Mouse (Mus musculus) midbrain, embryonic 14.5 days (tissue): ENCODE results near the gene Anapc13. TPM values are rescaled to one million over a fixed set of nuclear protein-coding genes. Genes with fewer than 3 reads are reported as not detected.

Experiments used
- ATAC-seq: fragments of 200-750 bp; cut with Nextera tagmentation; 2 replicates; pipeline ENCODE4 v1.8.0; 2017; ENCODE audit warnings: moderate number of reproducible peaks, moderate library complexity; ENCODE audit not compliant: low FRiP score, low TSS enrichment
- DNase-seq: peaks from one replicate; pipeline ENCODE4 v3.0.0-alpha.2; 2015
- H3K27ac ChIP-seq: fragments of 300-500 bp; sonication (generic); replicated peaks from 2 replicates; pipeline ENCODE4 v1.5.1; 2014; ENCODE audit warnings: mild to moderate bottlenecking, low read depth, low read length, moderate library complexity
- H3K27me3 ChIP-seq: fragments of 300-500 bp; sonication (generic); 2 replicates; pipeline ENCODE4 v1.6.1; 2014; ENCODE audit warnings: low read length, control low read depth, mixed read lengths; ENCODE audit not compliant: control insufficient read depth, insufficient read depth
- H3K36me3 ChIP-seq: fragments of 300-500 bp; sonication (generic); 2 replicates; pipeline ENCODE4 v1.6.1; 2014; ENCODE audit warnings: low read length, control low read depth; ENCODE audit not compliant: control insufficient read depth, insufficient read depth
- H3K4me1 ChIP-seq: fragments of 300-500 bp; sonication (generic); 2 replicates; pipeline ENCODE4 v1.6.1; 2014; ENCODE audit warnings: mild to moderate bottlenecking, antibody characterized with exemption, low read length, control low read depth; ENCODE audit not compliant: control insufficient read depth, insufficient read depth
- H3K4me2 ChIP-seq: fragments of 300-500 bp; sonication (generic); 2 replicates; pipeline ENCODE4 v1.6.1; 2014; ENCODE audit warnings: mild to moderate bottlenecking, low read length, moderate library complexity
- H3K4me3 ChIP-seq: fragments of 300-500 bp; sonication (generic); replicated peaks from 2 replicates; pipeline ENCODE4 v1.5.1; 2014; ENCODE audit warnings: low read depth, low read length
- H3K9ac ChIP-seq: fragments of 300-500 bp; sonication (generic); replicated peaks from 2 replicates; pipeline ENCODE4 v1.6.1; 2014; ENCODE audit warnings: mild to moderate bottlenecking, low read length, moderate library complexity
- H3K9me3 ChIP-seq: fragments of 300-500 bp; sonication (generic); 2 replicates; pipeline ENCODE4 v1.6.1; 2016; ENCODE audit warnings: low read length, control low read depth, mixed read lengths; ENCODE audit not compliant: control insufficient read depth
- WGBS: fragments of 180-500 bp; shearing (Covaris S2); extraction: QIAGEN DNeasy Blood & Tissue Kit; methylation state at CpG from one replicate; pipeline ENCODE4 v1.1.7; 2014; 5-methylcytosine and 5-hydroxymethylcytosine counted together
- polyA plus RNA-seq: library from polyadenylated mRNA; unstranded; fragments of >200 nt; fragmentation: Nextera tagmentation; extraction: Ambion mirVana; gene quantifications from 2 replicates; pipeline ENCODE4 v1.2.1, GENCODE M21; 2014

Anapc13 gene
- polyA plus RNA-seq, 1 experiment from 2014 or later: 151 TPM

DNA sequence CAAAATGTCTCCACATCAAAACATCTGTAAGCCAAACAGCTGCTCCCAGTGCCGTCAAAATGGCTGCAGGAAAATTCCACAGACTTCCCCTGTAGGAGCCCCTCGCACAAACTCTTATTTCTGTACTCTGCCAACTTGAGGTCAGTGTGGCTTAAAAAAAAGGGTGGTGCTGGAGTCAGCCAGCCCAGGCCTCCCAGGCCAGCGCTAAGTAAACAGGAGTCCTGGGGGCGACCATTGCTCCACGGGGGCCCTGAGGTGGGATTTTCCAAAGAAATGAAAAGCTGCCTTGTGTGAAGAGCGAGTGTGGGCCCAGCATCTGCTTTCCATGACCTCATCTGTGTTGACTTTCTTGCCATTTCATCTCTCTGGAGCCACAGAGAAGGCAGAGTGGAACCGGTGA, 55.4 kb downstream of the Anapc13 start:
- Histone ChIP-seq H3K4me3 (no peak overlapping the region), H3K4me2 (no peak overlapping the region), H3K9ac (no peak overlapping the region), H3K27ac (no peak overlapping the region), H3K4me1 (no peaks in the 10 kb centered on the region), H3K9me3 (no peaks in the 10 kb centered on the region), H3K36me3 (no peaks in the 10 kb centered on the region), H3K27me3 (no peaks in the 10 kb centered on the region)
- DNase-seq: no peak
- ATAC-seq: no peak
- 63% methylated on average over 7 of the region's 7 CpGs for WGBS

Other genes with a start within 250 kb of the Anapc13 start
- 0.54 and 0.72 TPM in 2 replicates for gene Ky, start 120.5 kb upstream of the Anapc13 start, polyA plus RNA-seq
- gene Cep63, start 238 bp downstream of the Anapc13 start, polyA plus RNA-seq: 32.7 and 44.4 TPM in 2 replicates
- 61.0 and 77.7 TPM in 2 replicates for gene Amotl2, start 90.4 kb downstream of the Anapc13 start, polyA plus RNA-seq
- 15.5 and 18.5 TPM in 2 replicates for gene Ryk, start 208.6 kb downstream of the Anapc13 start, polyA plus RNA-seq